Mouse (Mus musculus) lung, adult 18-20 months (tissue): ENCODE results near the gene Rab5a.

Source experiments
- DNase-seq, 2 experiments: peaks; one replicate each; pipeline ENCODE4 v3.0.0; 2022; ENCODE audit warnings: mixed read lengths in 2 of 2

Gene Rab5a

GRCm38 (mm10) chr17:53543591-53544324 lies 64.7 kb downstream of the Rab5a start:
- peak; percentile 43 to 55 for DNase-seq

- no peak for DNase-seq
These were observed 72.6 kb downstream of the Rab5a start for GRCm38 (mm10) chr17:53551306-53552299.

DNA sequence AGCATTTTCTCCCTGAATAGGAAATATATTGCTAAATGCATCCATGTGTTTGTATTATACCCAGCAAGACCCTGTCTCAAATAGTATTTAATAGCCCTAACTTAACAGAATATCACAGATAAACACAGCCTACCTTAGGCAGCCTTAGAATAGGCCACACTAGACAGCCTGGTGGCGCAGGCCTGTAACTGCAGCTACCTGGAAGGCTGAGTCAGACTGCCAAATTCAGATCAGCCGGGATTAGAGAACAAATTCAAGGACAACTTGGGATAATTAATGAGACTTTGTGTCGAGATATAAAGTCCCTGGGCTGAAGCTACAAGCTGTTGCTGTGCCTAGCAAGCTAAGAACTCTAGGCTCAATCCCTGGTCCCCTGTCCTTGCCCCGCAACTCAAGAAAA lies 75.1 kb downstream of the Rab5a start:
- DNase-seq = no peak

GRCm38 (mm10) chr17:53554813-53555212 lies 75.8 kb downstream of the Rab5a start:
- no peak for DNase-seq
